Mouse (Mus musculus) intestine, postnatal 0 days (tissue): ENCODE data around the gene Zdhhc21. TPM values are rescaled to one million over a fixed set of nuclear protein-coding genes. Genes with fewer than 3 reads are reported as not detected.
A peak's percentile ranks its signal among the peaks of the same experiment; 100 is the strongest.

ENCODE experiments used
- ATAC-seq: fragments of 200-750 bp; cut with Nextera tagmentation; 2 replicates; pipeline ENCODE4 v1.8.0; 2017; ENCODE audit warnings: mild to moderate bottlenecking, moderate TSS enrichment, moderate library complexity
- H3K27ac ChIP-seq: fragments of 300-500 bp; sonication (generic); 2 replicates; pipeline ENCODE4 v1.5.1; 2014; ENCODE audit warnings: mild to moderate bottlenecking, low read depth, low read length, moderate library complexity
- H3K27me3 ChIP-seq: fragments of 300-500 bp; sonication (generic); replicated peaks from 2 replicates; pipeline ENCODE4 v1.6.1; 2014; ENCODE audit warnings: low read length, mixed read lengths; ENCODE audit not compliant: control insufficient read depth, insufficient read depth
- H3K36me3 ChIP-seq: fragments of 300-500 bp; sonication (generic); 2 replicates; pipeline ENCODE4 v1.6.1; 2014; ENCODE audit warnings: mild to moderate bottlenecking, moderate library complexity; ENCODE audit not compliant: control insufficient read depth, insufficient read depth
- H3K4me1 ChIP-seq: fragments of 300-500 bp; sonication (generic); replicated peaks from 2 replicates; pipeline ENCODE4 v1.6.1; 2014; ENCODE audit warnings: antibody characterized with exemption, low read length, mixed read lengths; ENCODE audit not compliant: control insufficient read depth, insufficient read depth
- H3K4me2 ChIP-seq: fragments of 300-500 bp; sonication (generic); replicated peaks from 2 replicates; pipeline ENCODE4 v1.6.1; 2014; ENCODE audit warnings: low read depth, mild to moderate bottlenecking, moderate library complexity
- H3K4me3 ChIP-seq: fragments of 300-500 bp; sonication (generic); 2 replicates; pipeline ENCODE4 v1.5.1; 2014; ENCODE audit warnings: low read depth, low read length
- H3K9ac ChIP-seq: fragments of 300-500 bp; sonication (generic); 2 replicates; pipeline ENCODE4 v1.6.1; 2014; ENCODE audit warnings: mild to moderate bottlenecking, low read depth, low read length
- H3K9me3 ChIP-seq: fragments of 300-500 bp; sonication (generic); 2 replicates; pipeline ENCODE4 v1.6.1; 2016; ENCODE audit warnings: mixed run types; ENCODE audit not compliant: control insufficient read depth
- CTCF ChIP-seq: sonication (generic); IDR thresholded peaks from 2 replicates; pipeline ENCODE4 v1.5.1; 2016; ENCODE audit warnings: low read depth, mild to moderate bottlenecking, control low read depth, antibody characterized with exemption, moderate library complexity
- WGBS: fragments of 180-500 bp; shearing (Covaris S2); extraction: QIAGEN DNeasy Blood & Tissue Kit; methylation state at CpG from one replicate; pipeline ENCODE4 v1.1.7; 2014; 5-methylcytosine and 5-hydroxymethylcytosine counted together
- polyA plus RNA-seq: library from polyadenylated mRNA; unstranded; fragments of >200 nt; fragmentation: Nextera tagmentation; extraction: Ambion mirVana; gene quantifications from 2 replicates; pipeline ENCODE4 v1.2.1, GENCODE M21; 2015

Gene Zdhhc21
- 8.1 and 8.2 TPM in 2 replicates for polyA plus RNA-seq

DNA sequence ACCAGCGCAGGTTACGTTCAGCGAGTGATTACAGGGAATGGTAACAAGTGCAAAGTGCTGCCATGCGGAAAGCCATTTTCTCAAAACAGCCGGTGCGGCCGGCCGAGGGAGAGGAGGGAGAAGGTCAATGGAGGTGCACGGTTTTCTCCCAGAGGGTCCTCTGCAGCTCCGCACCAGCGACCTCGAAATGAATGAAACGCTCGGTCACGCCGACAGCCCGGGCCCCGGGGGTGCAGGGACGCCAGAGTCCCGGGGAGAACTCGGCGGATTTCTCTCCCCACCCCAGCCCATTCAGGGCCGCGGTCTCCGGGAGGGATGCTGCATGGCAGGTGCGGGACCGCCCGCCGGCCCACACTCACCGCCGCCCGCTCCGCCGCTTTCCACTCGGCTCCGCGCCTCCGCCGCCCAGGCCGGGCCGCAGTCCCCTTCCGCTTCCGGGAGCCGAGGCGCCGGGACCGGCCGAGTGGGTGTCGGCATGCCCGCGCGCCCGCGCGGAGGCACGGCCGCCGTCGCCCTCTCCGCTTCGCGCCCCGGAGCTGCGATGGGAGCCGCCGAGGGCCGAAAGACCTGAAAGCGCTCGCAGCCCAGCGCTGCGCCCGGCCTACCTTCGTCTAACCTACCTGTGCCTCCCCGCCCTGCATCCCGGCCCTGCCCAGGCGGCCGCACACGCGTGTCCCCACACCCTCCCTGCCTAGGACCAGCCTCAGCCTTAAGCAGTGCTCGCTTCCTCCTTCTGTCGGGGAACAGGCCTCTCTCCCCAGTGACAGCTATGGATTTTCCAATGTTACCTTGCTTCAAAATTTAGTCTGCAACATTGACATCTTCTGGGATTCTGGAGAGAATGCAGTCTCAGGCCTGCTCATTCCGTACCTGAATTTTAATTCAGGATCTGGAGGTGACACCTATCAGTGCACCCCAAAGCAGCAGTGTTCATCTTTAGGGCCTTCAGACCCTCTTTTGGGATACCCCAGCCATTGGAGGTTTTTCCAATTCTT lies at the start of gene Zdhhc21:
TSS of gene Zdhhc21 (minus strand) at position 828 of the 995 bp plus-strand sequence.
- H3K4me1 ChIP-seq, result 0 out of 2 replicates have a peak, but pooled peaks cover 3% of the 10 kb centered on the region
- peak within 1 kb of the TSS; percentile 92 for H3K4me3 ChIP-seq
- peak; percentile 95 for ATAC-seq
- H3K27ac ChIP-seq, result peak within 1 kb of the TSS; percentile 82
- peak within 1 kb of the TSS; percentile 77 for H3K4me2 ChIP-seq
- TF ChIP-seq CTCF, result no peak
- WGBS, result under 1% methylated on average over 81 of the region's 82 CpGs
- no peaks in the 10 kb centered on the region for H3K27me3 ChIP-seq
- no peaks in the 10 kb centered on the region for H3K9me3 ChIP-seq
- H3K9ac ChIP-seq, result peak within 1 kb of the TSS; percentile 90
- no peaks in the 10 kb centered on the region for H3K36me3 ChIP-seq

GRCm38 (mm10) chr4:82895227-82895626 lies 35.5 kb upstream of the Zdhhc21 start:
- no peak for ATAC-seq
- Histone ChIP-seq H3K27ac (no peak overlapping the region), H3K9me3 (no peaks in the 10 kb centered on the region), H3K4me2 (no peak overlapping the region), H3K27me3 (no peaks in the 10 kb centered on the region), H3K36me3 (no peaks in the 10 kb centered on the region), H3K4me3 (no peak overlapping the region), H3K4me1 (no peaks in the 10 kb centered on the region), H3K9ac (no peak overlapping the region)
- TF ChIP-seq CTCF, result no peak
- WGBS, result 48% methylated on average over 10 of the region's 10 CpGs

- Histone ChIP-seq H3K4me2 (no peak overlapping the region), H3K4me1 (no peaks in the 10 kb centered on the region), H3K27ac (no peak overlapping the region), H3K36me3 (no peaks in the 10 kb centered on the region), H3K9ac (no peak overlapping the region), H3K4me3 (no peak overlapping the region), H3K9me3 (no peaks in the 10 kb centered on the region), H3K27me3 (no peaks in the 10 kb centered on the region)
- ATAC-seq, result no peak
- no peak for TF ChIP-seq CTCF
- 87% methylated on average over 5 of the region's 5 CpGs for WGBS
Observed at GRCm38 (mm10) chr4:82892247-82892646, 32.5 kb upstream of the Zdhhc21 start.

DNA sequence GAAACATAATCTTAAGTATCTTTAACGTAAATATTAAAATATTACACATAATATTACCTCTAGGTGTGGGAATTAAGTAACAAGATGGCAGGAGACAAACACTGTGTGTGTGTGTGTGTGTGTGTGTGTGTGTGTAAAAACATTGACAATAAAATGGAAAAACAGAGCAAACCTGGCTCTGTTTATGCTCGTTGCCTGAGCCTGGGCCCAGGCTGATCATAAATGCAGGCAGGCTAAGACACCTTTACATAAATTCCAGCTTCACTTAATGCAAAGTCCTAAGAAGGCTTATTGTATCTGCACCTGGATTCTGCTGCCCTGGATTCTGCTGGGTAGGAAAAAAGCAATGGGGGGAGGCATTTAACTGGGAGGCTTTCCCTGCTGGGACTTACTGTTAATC lies 31.8 kb upstream of the Zdhhc21 start:
- H3K9ac ChIP-seq, result no peak overlapping the region
- no peaks in the 10 kb centered on the region for H3K36me3 ChIP-seq
- H3K4me2 ChIP-seq, result no peak overlapping the region
- no peak overlapping the region for H3K4me3 ChIP-seq
- ATAC-seq, result no peak
- H3K27me3 ChIP-seq, result no peaks in the 10 kb centered on the region
- H3K9me3 ChIP-seq, result no peaks in the 10 kb centered on the region
- no peak overlapping the region for H3K27ac ChIP-seq
- no peak for TF ChIP-seq CTCF
- 70% methylated on average over 2 of the region's 2 CpGs for WGBS
- no peaks in the 10 kb centered on the region for H3K4me1 ChIP-seq

DNA sequence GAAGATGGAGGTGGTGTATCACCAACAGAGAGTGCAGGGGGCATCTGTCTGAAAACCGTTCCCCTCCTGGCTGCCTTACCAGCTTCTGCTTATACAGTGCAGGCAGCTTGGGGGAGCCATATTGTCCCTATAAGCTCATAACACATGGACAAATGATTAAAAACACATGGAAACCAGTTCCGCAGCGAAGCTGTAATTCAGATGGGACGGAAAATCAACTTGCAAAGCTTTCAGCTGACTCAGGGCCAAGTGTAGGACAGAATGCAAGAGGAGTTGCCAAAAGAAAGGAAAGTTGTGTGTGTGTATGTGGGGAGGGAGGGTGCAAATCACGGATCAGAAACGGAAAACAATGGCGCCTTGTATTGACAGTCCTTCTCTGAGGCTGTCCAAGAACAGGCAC lies 31.3 kb upstream of the Zdhhc21 start:
- no peak overlapping the region for H3K4me2 ChIP-seq

GRCm38 (mm10) chr4:82890585-82890984 lies 30.8 kb upstream of the Zdhhc21 start:
- H3K4me2 ChIP-seq, result no peak overlapping the region
- no peak overlapping the region for H3K27ac ChIP-seq
- no peak for ATAC-seq
- no peak for TF ChIP-seq CTCF
- no peaks in the 10 kb centered on the region for H3K36me3 ChIP-seq
- no peaks in the 10 kb centered on the region for H3K4me1 ChIP-seq
- no peak overlapping the region for H3K9ac ChIP-seq
- no peaks in the 10 kb centered on the region for H3K27me3 ChIP-seq
- no peaks in the 10 kb centered on the region for H3K9me3 ChIP-seq
- 82% methylated on average over 4 of the region's 4 CpGs for WGBS
- H3K4me3 ChIP-seq, result no peak overlapping the region

More for the DNA sequence above, 31.3 kb upstream of the Zdhhc21 start:
- Histone ChIP-seq H3K4me3 (no peak overlapping the region), H3K36me3 (no peaks in the 10 kb centered on the region), H3K4me1 (no peaks in the 10 kb centered on the region), H3K27me3 (no peaks in the 10 kb centered on the region), H3K27ac (no peak overlapping the region), H3K9me3 (no peaks in the 10 kb centered on the region), H3K9ac (no peak overlapping the region)
- no peak for TF ChIP-seq CTCF
- WGBS, result 69% methylated on average over 7 of the region's 7 CpGs
- ATAC-seq, result no peak
